Mouse (Mus musculus) liver, adult 2 months (tissue): ENCODE measurements at regions not wholly inside any gene's neighbourhood (a gene's known extent, or its start where the extent isn't known, plus 50 kb on each side); places are given as distances from the start of the nearest gene placed in this dataset.

Experiments
- DNase-seq: peaks from one replicate; pipeline ENCODE4 v3.0.0-alpha.2; 2011; ENCODE audit warnings: low read depth, low spot score; ENCODE audit errors: extremely low read depth
- H3K27ac ChIP-seq: fragments of 200-500 bp; replicated peaks from 2 replicates; pipeline ENCODE4 v1.5.1; 2012; ENCODE audit warnings: low read depth, mild to moderate bottlenecking, control low read depth, inconsistent platforms, low read length; ENCODE audit not compliant: insufficient read depth
- H3K27me3 ChIP-seq: fragments of 200-500 bp; 2 replicates; pipeline ENCODE4 v1.6.1; 2012; ENCODE audit warnings: mild to moderate bottlenecking, moderate library complexity, low read length, inconsistent platforms; ENCODE audit not compliant: control insufficient read depth, insufficient read depth
- H3K36me3 ChIP-seq: fragments of 200-500 bp; 2 replicates; pipeline ENCODE4 v1.6.1; 2012; ENCODE audit warnings: low read length, inconsistent platforms; ENCODE audit not compliant: control insufficient read depth, insufficient read depth
- H3K4me1 ChIP-seq: fragments of 200-500 bp; 2 replicates; pipeline ENCODE4 v1.6.1; 2011; ENCODE audit warnings: low read length; ENCODE audit not compliant: control insufficient read depth, insufficient read depth
- H3K4me3 ChIP-seq: fragments of 200-500 bp; 2 replicates; pipeline ENCODE4 v1.5.1; 2011; ENCODE audit warnings: low read depth, mild to moderate bottlenecking, control low read depth, low read length, moderate library complexity; ENCODE audit not compliant: insufficient read depth
- H3K79me2 ChIP-seq: fragments of 200-500 bp; 2 replicates; pipeline ENCODE4 v1.6.1; 2012; ENCODE audit warnings: inconsistent platforms, mild to moderate bottlenecking, low read length, moderate library complexity; ENCODE audit not compliant: control insufficient read depth, insufficient read depth
- H3K9ac ChIP-seq: fragments of 200-500 bp; 2 replicates; pipeline ENCODE4 v1.6.1; 2012; ENCODE audit warnings: low read depth, mild to moderate bottlenecking, control low read depth, inconsistent platforms, low read length
- CTCF ChIP-seq: fragments of 200-500 bp; IDR thresholded peaks from 2 replicates; pipeline ENCODE4 v1.5.1; 2011; ENCODE audit warnings: low read depth, low read length, control low read depth
- POLR2A ChIP-seq: fragments of 200-500 bp; IDR thresholded peaks from 2 replicates; pipeline ENCODE4 v1.6.1; 2011; ENCODE audit warnings: low read length, control low read depth; ENCODE audit not compliant: insufficient read depth; ENCODE audit errors: extremely low read depth
- WGBS: fragments of 180-500 bp; shearing (Covaris S2); methylation state at CpG from one replicate; pipeline ENCODE4 v1.1.7; 2018; 5-methylcytosine and 5-hydroxymethylcytosine counted together

- H3K27me3 ChIP-seq, result no peaks in the 10 kb centered on the region
- no peak for DNase-seq
- 90% methylated on average over 3 of the region's 3 CpGs for WGBS
Observed at GRCm38 (mm10) chr5:28519059-28519543, 52.0 kb upstream of the Shh start.

More at GRCm38 (mm10) chr5:28519059-28519543, 52.0 kb upstream of the Shh start:
- H3K79me2 ChIP-seq, result no peaks in the 10 kb centered on the region
- no peak overlapping the region for H3K27ac ChIP-seq
- no peaks in the 10 kb centered on the region for H3K4me1 ChIP-seq
- no peak overlapping the region for H3K9ac ChIP-seq
- no peak overlapping the region for H3K4me3 ChIP-seq
- no peaks in the 10 kb centered on the region for H3K36me3 ChIP-seq
- TF ChIP-seq CTCF (no peak), POLR2A (no peak)
